In genomic region chr15:103010847-103011555, GRCm38 (mm10) we compare ENCODE assay signal across 13 mouse cellular contexts. TPM values are rescaled to one million over a fixed set of nuclear protein-coding genes. Genes with fewer than 3 reads are reported as not detected.
A peak's percentile ranks its signal among the peaks of the same experiment; 100 is the strongest.
DNase-seq lines count a peak whose midpoint lies in the region; ATAC-seq and TF ChIP-seq lines count a peak whose summit lies in the region.
"Had no signal": no experiment of that assay in that cellular context is flagged by ENCODE, and none has a peak within 500 bp of the region (broad histone marks: within the 10 kb centered on the region; RNA-seq: fewer than 3 reads in every experiment).

No protein-coding gene starts in this region.

- H3K27ac ChIP-seq in gastrocnemius, adult 2 months = peak overlapping the region; percentile 16
- H3K27ac ChIP-seq in testis, adult 2 months (ENCODE audit: control insufficient read depth, insufficient read depth, low read depth, low read length) = no peak overlapping the region
- H3K27ac ChIP-seq in limb, embryonic 13.5 days = no peak overlapping the region
- H3K27ac ChIP-seq: liver, embryonic 14.5 days had no signal

- DNase-seq in gastrocnemius, adult 2 months = no peak
- DNase-seq in gastrocnemius, postnatal 14 days = no peak
- DNase-seq in testis, postnatal 10 days (ENCODE audit: low spot score) = no peak
- no peak for DNase-seq in layer of hippocampus, postnatal 25 days (ENCODE audit: extremely low spot score in 1 of 2, low spot score in 1 of 2)
- no peak for DNase-seq in frontal cortex, postnatal 10 days (ENCODE audit: low spot score in 2 of 2)
- no peak for DNase-seq in thymus, postnatal 25 days
- DNase-seq: cerebellum, adult 8-10 months had no signal

- H3K4me3 ChIP-seq in gastrocnemius, adult 2 months = peak overlapping the region; percentile 48
- peak overlapping the region; percentile 3; the same call in 1 of the 2 replicates for H3K4me3 ChIP-seq in testis, adult 2 months (ENCODE audit: control insufficient read depth, low read depth, low read length)
- peak overlapping the region; percentile 29 for H3K4me3 ChIP-seq in limb, embryonic 13.5 days
- H3K4me3 ChIP-seq: erythroblast, embryonic 14.5 days had no signal

- TF ChIP-seq CTCF in gastrocnemius, adult 2 months (IDR thresholded peaks at IDR 0.05) = no peak
- no peak for TF ChIP-seq CTCF in testis, adult 2 months (IDR thresholded peaks at IDR 0.05; ENCODE audit: control insufficient read depth, insufficient read depth, insufficient replicate concordance, low read depth, low read length)

- no peak for ATAC-seq in limb, embryonic 13.5 days (ENCODE audit: low FRiP score, low read depth)

- H3K27me3 ChIP-seq in testis, adult 2 months (ENCODE audit: control insufficient read depth, insufficient read depth, low read length) = peaks cover 11% of the 10 kb centered on the region
- peaks cover 98% of the 10 kb centered on the region for H3K27me3 ChIP-seq in limb, embryonic 13.5 days

- TF ChIP-seq POLR2A in testis, adult 2 months (IDR thresholded peaks at IDR 0.05; ENCODE audit: control insufficient read depth, low read depth, low read length) = no peak

- intact Hi-C loops in gastrocnemius, adult 2 months (cut with DNase I) = no loop called here
- intact Hi-C loops in gastrocnemius, postnatal 14 days (cut with DNase I; ENCODE audit: low total_unique reads) = loop anchor here (5.0 kb wide), 1 partner anchor 156 kb away; the partner anchor contains the start of gene Smug1

- H3K4me1 ChIP-seq in testis, adult 2 months (ENCODE audit: control insufficient read depth, insufficient read depth, low read length) = peaks cover 33% of the 10 kb centered on the region
- H3K4me1 ChIP-seq in limb, embryonic 13.5 days = peaks cover 56% of the 10 kb centered on the region

- H3K9me3 ChIP-seq in limb, embryonic 13.5 days = no peaks in the 10 kb centered on the region

- no peaks in the 10 kb centered on the region for H3K36me3 ChIP-seq in testis, adult 2 months (ENCODE audit: control insufficient read depth, insufficient read depth, low read length)
- H3K36me3 ChIP-seq in limb, embryonic 13.5 days = no peaks in the 10 kb centered on the region

- WGBS in limb, embryonic 13.5 days = 12% methylated on average over 28 of the region's 28 CpGs

- peak overlapping the region; percentile 49 for H3K4me2 ChIP-seq in limb, embryonic 13.5 days (replicated peaks)

- peak overlapping the region; percentile 25; the same call in 1 of the 2 replicates for H3K9ac ChIP-seq in limb, embryonic 13.5 days
- H3K9ac ChIP-seq: liver, embryonic 14.5 days had no signal

RNA-seq across cellular contexts. Expression of gene Hoxc4, which starts 7.7 kb away (rescaled TPM):
- total RNA-seq in gastrocnemius, adult 2 months (2021) = 1 to 10 TPM; 4.3 to 4.6 TPM
- 1 to 10 TPM; 3.8 to 5.0 TPM for total RNA-seq in gastrocnemius, postnatal 14 days (2021)
- 0.33 and 0.36 TPM in 2 replicates for polyA plus RNA-seq in testis, adult 2 months (2012; rRNA removed)
- polyA plus RNA-seq in limb, embryonic 13.5 days (2015; fragmentation: Nextera tagmentation; extraction: Ambion mirVana) = 4.8 and 4.9 TPM in 2 replicates
- not detected for total RNA-seq in layer of hippocampus, postnatal 25 days (2021)
- total RNA-seq: layer of hippocampus, adult 8-10 months had no signal

RNA-seq across cellular contexts. Expression of gene Hoxc6, which starts 12.9 kb away (rescaled TPM):
- 1 to 10 TPM; 8.1 to 8.6 TPM for total RNA-seq in gastrocnemius, adult 2 months (2021)
- total RNA-seq in gastrocnemius, postnatal 14 days (2021) = 1 to 10 TPM; 5.2 to 5.9 TPM
- 1.0 and 1.1 TPM in 2 replicates for polyA plus RNA-seq in testis, adult 2 months (2012; rRNA removed)
- polyA plus RNA-seq in limb, embryonic 13.5 days (2015; fragmentation: Nextera tagmentation; extraction: Ambion mirVana) = 2.5 and 2.8 TPM in 2 replicates
- total RNA-seq in layer of hippocampus, postnatal 25 days (2021) = not detected
- total RNA-seq: layer of hippocampus, adult 8-10 months had no signal
- polyA plus RNA-seq: erythroblast, embryonic 14.5 days had no signal

RNA-seq across cellular contexts. Expression of gene Hoxc8, which starts 20.6 kb away (rescaled TPM):
- 1 to 10 TPM; 1.0 to 2.8 TPM for total RNA-seq in gastrocnemius, adult 2 months (2021)
- total RNA-seq in gastrocnemius, postnatal 14 days (2021) = 1 to 10 TPM; 1.1 to 1.2 TPM
- 0.15 and 0.34 TPM in 2 replicates for polyA plus RNA-seq in testis, adult 2 months (2012; rRNA removed)
- 2.7 and 3.0 TPM in 2 replicates for polyA plus RNA-seq in limb, embryonic 13.5 days (2015; fragmentation: Nextera tagmentation; extraction: Ambion mirVana)
- not detected for total RNA-seq in layer of hippocampus, postnatal 25 days (2021)
- total RNA-seq: layer of hippocampus, adult 8-10 months had no signal
- polyA plus RNA-seq: erythroblast, embryonic 14.5 days; heart, embryonic 16.5 days had no signal

RNA-seq across cellular contexts. Expression of gene Hoxc9, which starts 34.8 kb away (rescaled TPM):
- 1 to 10 TPM; 6.7 to 8.3 TPM for total RNA-seq in gastrocnemius, adult 2 months (2021)
- 1 to 10 TPM; 5.7 to 5.8 TPM for total RNA-seq in gastrocnemius, postnatal 14 days (2021)
- polyA plus RNA-seq in testis, adult 2 months (2012; rRNA removed) = 2.1 and 2.6 TPM in 2 replicates
- polyA plus RNA-seq in limb, embryonic 13.5 days (2015; fragmentation: Nextera tagmentation; extraction: Ambion mirVana) = 1.7 and 2.1 TPM in 2 replicates
- not detected for total RNA-seq in layer of hippocampus, postnatal 25 days (2021)
- total RNA-seq: layer of hippocampus, adult 8-10 months had no signal
- polyA plus RNA-seq: erythroblast, embryonic 14.5 days; heart, embryonic 16.5 days had no signal

RNA-seq across cellular contexts. Expression of gene Hoxc5, which starts 43.8 kb away (rescaled TPM):
- 1 to 10 TPM; 2.7 to 2.9 TPM for total RNA-seq in gastrocnemius, adult 2 months (2021)
- 1 to 10 TPM; 1.4 to 1.8 TPM for total RNA-seq in gastrocnemius, postnatal 14 days (2021)
- polyA plus RNA-seq in testis, adult 2 months (2012; rRNA removed) = 0.53 and 0.66 TPM in 2 replicates
- polyA plus RNA-seq in limb, embryonic 13.5 days (2015; fragmentation: Nextera tagmentation; extraction: Ambion mirVana) = 5.2 and 6.7 TPM in 2 replicates
- total RNA-seq in layer of hippocampus, postnatal 25 days (2021) = not detected
- total RNA-seq: layer of hippocampus, adult 8-10 months had no signal
- polyA plus RNA-seq: erythroblast, embryonic 14.5 days had no signal

Comparison
In these comparisons a context has a peak if more than half of its experiments do, and no peak if none do; other contexts are left out.
1. RNA of gene Hoxc4, which starts 7.7 kb away (total RNA-seq): 3.8 to 5.0 TPM in gastrocnemius, postnatal 14 days and 4.3 to 4.6 TPM in gastrocnemius, adult 2 months; not detected in layer of hippocampus, postnatal 25 days; every median in the first group is over 4 times any median in the second.
2. RNA of gene Hoxc6, which starts 12.9 kb away (total RNA-seq): 8.1 to 8.6 TPM in gastrocnemius, adult 2 months and 5.2 to 5.9 TPM in gastrocnemius, postnatal 14 days; not detected in layer of hippocampus, postnatal 25 days; every median in the first group is over 4 times any median in the second.
3. Peak in every context shown above with its lines, with median percentiles within 50 percentile points of each other: H3K4me3 ChIP-seq.